Mouse (Mus musculus) heart, adult 2 months (tissue): ENCODE data around the gene Agrp. TPM values are rescaled to one million over a fixed set of nuclear protein-coding genes. Genes with fewer than 3 reads are reported as not detected.
A peak's percentile ranks its signal among the peaks of the same experiment; 100 is the strongest.

Experiments
- DNase-seq, 2 experiments: peaks; one replicate each; pipeline ENCODE4 v3.0.0; 2021
- H3K27ac ChIP-seq: fragments of 200-600 bp; 2 replicates; pipeline ENCODE4 v1.8.1; 2022
- H3K27me3 ChIP-seq: fragments of 200-500 bp; 2 replicates; pipeline ENCODE4 v1.6.1; 2012; ENCODE audit warnings: mild to moderate bottlenecking, low read length, inconsistent platforms, mixed read lengths; ENCODE audit not compliant: control insufficient read depth, insufficient read depth
- H3K36me3 ChIP-seq: fragments of 200-500 bp; 2 replicates; pipeline ENCODE4 v1.6.1; 2012; ENCODE audit warnings: low read length, inconsistent platforms; ENCODE audit not compliant: control insufficient read depth, insufficient read depth
- H3K4me1 ChIP-seq: fragments of 200-500 bp; 2 replicates; pipeline ENCODE4 v1.6.1; 2011; ENCODE audit warnings: low read length; ENCODE audit not compliant: control insufficient read depth, insufficient read depth
- H3K4me3 ChIP-seq: fragments of 200-600 bp; 2 replicates; pipeline ENCODE4 v1.8.1; 2022
- H3K79me2 ChIP-seq: fragments of 200-500 bp; replicated peaks from 2 replicates; pipeline ENCODE4 v1.6.1; 2012; ENCODE audit warnings: mild to moderate bottlenecking, inconsistent platforms, low read length, moderate library complexity, mixed read lengths; ENCODE audit not compliant: control insufficient read depth, insufficient read depth
- H3K9ac ChIP-seq: fragments of 200-500 bp; 2 replicates; pipeline ENCODE4 v1.6.1; 2012; ENCODE audit warnings: low read depth, mild to moderate bottlenecking, control low read depth, inconsistent platforms, low read length, mixed read lengths
- CTCF ChIP-seq: fragments of 200-600 bp; IDR thresholded peaks from 2 replicates; pipeline ENCODE4 v1.8.1; 2022; ENCODE audit warnings: antibody characterized with exemption, mild to moderate bottlenecking, moderate library complexity
- EP300 ChIP-seq: fragments of 200-500 bp; IDR thresholded peaks from 2 replicates; pipeline ENCODE4 v1.6.1; 2011; ENCODE audit warnings: low read depth, low read length, control low read depth; ENCODE audit not compliant: insufficient read depth
- POLR2A ChIP-seq: fragments of 200-500 bp; IDR thresholded peaks from 2 replicates; pipeline ENCODE4 v1.6.1; 2011; ENCODE audit warnings: mild to moderate bottlenecking, low read depth, low read length, control low read depth; ENCODE audit not compliant: insufficient read depth
- WGBS: fragments of 180-500 bp; shearing (Covaris S2); methylation state at CpG from one replicate; pipeline ENCODE4 v1.1.7; 2018; 5-methylcytosine and 5-hydroxymethylcytosine counted together
- intact Hi-C: fragments of 180-260 bp; cut with DNase I; formaldehyde crosslinking; loops from one replicate; pipeline ENCODE4 v1.15.1; 2025
- polyA plus RNA-seq: library from polyadenylated mRNA; depleted of rRNA; stranded (reverse); fragments of >200 nt; gene quantifications from 2 replicates; pipeline ENCODE4 v1.2.3, GENCODE M21; 2012
- total RNA-seq, 2 experiments: library from RNA; stranded (reverse); gene quantifications; 2 replicates each; pipeline ENCODE4 v1.2.3; 2021

Gene Agrp
- total and polyA plus RNA-seq, 3 experiments = 0.31 TPM; not detected in 2

- no peak overlapping the region for H3K9ac ChIP-seq
- H3K36me3 ChIP-seq = no peaks in the 10 kb centered on the region
- intact Hi-C loops = loop anchor here (1.0 to 5.0 kb wide), 5 partner anchors 21 to 157 kb away; partner anchors contain the start of genes Kctd19 and Lrrc36
- no peaks in the 10 kb centered on the region for H3K27me3 ChIP-seq
- peak; percentile 89 for TF ChIP-seq EP300
- peak; percentile 98 for TF ChIP-seq CTCF
- no peak for TF ChIP-seq POLR2A
- peaks cover 2% of the 10 kb centered on the region for H3K79me2 ChIP-seq
- peaks cover 4% of the 10 kb centered on the region for H3K4me1 ChIP-seq
- DNase-seq = peak; percentile 54 to 59
- H3K4me3 ChIP-seq = no peak overlapping the region
- no peak overlapping the region for H3K27ac ChIP-seq
These were observed 83.1 kb downstream of the Agrp start for GRCm38 (mm10) chr8:105554087-105554486.

- H3K4me3 ChIP-seq = no peak overlapping the region
- DNase-seq = no peak
- no peaks in the 10 kb centered on the region for H3K36me3 ChIP-seq
- no peak for TF ChIP-seq POLR2A
- no peak for TF ChIP-seq EP300
- TF ChIP-seq CTCF = no peak
- no peaks in the 10 kb centered on the region for H3K27me3 ChIP-seq
- H3K4me1 ChIP-seq = peaks cover 4% of the 10 kb centered on the region
- 16% methylated on average over 1 of the region's 1 CpGs for WGBS
- intact Hi-C loops = loop anchor here (5.0 kb wide), 2 partner anchors 141 to 156 kb away; partner anchors contain the start of genes Kctd19 and Lrrc36
- H3K79me2 ChIP-seq = peaks cover 2% of the 10 kb centered on the region
- no peak overlapping the region for H3K9ac ChIP-seq
- H3K27ac ChIP-seq = no peak overlapping the region
These were observed 84.4 kb downstream of the Agrp start for GRCm38 (mm10) chr8:105552824-105553223.

GRCm38 (mm10) chr8:105552032-105552431 is 85.2 kb downstream of the Agrp start:
- TF ChIP-seq EP300 (no peak), CTCF (no peak), POLR2A (no peak)
- Histone ChIP-seq H3K9ac (no peak overlapping the region), H3K27ac (no peak overlapping the region), H3K4me3 (no peak overlapping the region), H3K27me3 (no peaks in the 10 kb centered on the region), H3K79me2 (peaks cover 2% of the 10 kb centered on the region), H3K4me1 (peaks cover 7% of the 10 kb centered on the region), H3K36me3 (no peaks in the 10 kb centered on the region)
- no peak for DNase-seq
- intact Hi-C loops = loop anchor here (5.0 kb wide), 2 partner anchors 140 to 155 kb away; partner anchors contain the start of genes Kctd19 and Lrrc36
- 77% methylated on average over 2 of the region's 2 CpGs for WGBS

- no peak overlapping the region for H3K4me3 ChIP-seq
- no peak overlapping the region for H3K27ac ChIP-seq
- H3K27me3 ChIP-seq = no peaks in the 10 kb centered on the region
- peaks cover under 1% of the 10 kb centered on the region for H3K79me2 ChIP-seq
- 67% methylated on average over 2 of the region's 2 CpGs for WGBS
- no peak for TF ChIP-seq POLR2A
- no peak for TF ChIP-seq CTCF
- TF ChIP-seq EP300 = no peak
- intact Hi-C loops = loop anchor here (5.0 kb wide), 2 partner anchors 138 to 153 kb away; partner anchors contain the start of genes Kctd19 and Lrrc36
- peaks cover 23% of the 10 kb centered on the region for H3K4me1 ChIP-seq
- DNase-seq = no peak
- no peak overlapping the region for H3K9ac ChIP-seq
- H3K36me3 ChIP-seq = no peaks in the 10 kb centered on the region; the same call in 1 of the 2 replicates
These were observed 87.1 kb downstream of the Agrp start for GRCm38 (mm10) chr8:105550083-105550482.

- no peak for DNase-seq
- WGBS = 85% methylated on average over 1 of the region's 1 CpGs
- intact Hi-C loops = no loop called here
- H3K27ac ChIP-seq = no peak overlapping the region
- H3K4me1 ChIP-seq = peaks cover 27% of the 10 kb centered on the region
- TF ChIP-seq CTCF (no peak), EP300 (no peak), POLR2A (no peak)
- H3K79me2 ChIP-seq = no peaks in the 10 kb centered on the region; the same call in none of the 2 replicates
- H3K4me3 ChIP-seq = no peak overlapping the region
- no peaks in the 10 kb centered on the region; the same call in 1 of the 2 replicates for H3K36me3 ChIP-seq
- no peak overlapping the region for H3K9ac ChIP-seq
- no peaks in the 10 kb centered on the region for H3K27me3 ChIP-seq
These were observed 87.7 kb downstream of the Agrp start for GRCm38 (mm10) chr8:105549506-105549905.
